Mouse (Mus musculus): Measurements from ENCODE around the gene Arl2bp. TPM values are rescaled to one million over a fixed set of nuclear protein-coding genes. Genes with fewer than 3 reads are reported as not detected.

Gene Arl2bp
- polyA plus RNA-seq, 1 experiment from 2014 or later, result 53.5 TPM

DNA sequence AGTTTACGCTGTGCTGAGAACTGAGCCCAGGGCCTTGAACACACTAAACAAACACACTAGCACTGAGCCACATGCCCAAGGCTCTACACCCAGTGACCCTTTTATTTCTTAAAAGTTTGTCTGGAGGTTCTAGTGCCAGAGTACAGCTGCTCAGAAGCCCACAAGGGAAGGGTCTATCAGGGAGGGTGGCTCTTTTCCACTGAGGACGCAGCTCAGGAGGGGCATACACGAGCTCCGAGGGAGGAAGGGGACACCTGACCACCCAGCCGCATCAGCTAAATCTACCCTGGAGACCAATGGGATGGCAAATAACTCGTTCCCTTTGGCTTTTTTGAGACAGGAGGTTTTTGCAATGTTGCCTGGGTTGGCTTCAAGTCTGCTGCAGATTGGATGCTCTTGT, 31.6 kb downstream of the Arl2bp start:
- ATAC-seq (replicated peaks; ENCODE audit: low FRiP score, low TSS enrichment, low read depth), result no peak
- Histone ChIP-seq H3K4me3 (ENCODE audit: low read depth, low read length) (no peak overlapping the region), H3K27ac (ENCODE audit: low read depth) (no peak overlapping the region), H3K36me3 (ENCODE audit: control insufficient read depth, insufficient read depth, low read length) (no peaks in the 10 kb centered on the region), H3K27me3 (replicated peaks; ENCODE audit: control insufficient read depth, insufficient read depth, low read length) (peaks cover 37% of the 10 kb centered on the region), H3K4me2 (ENCODE audit: low read length) (no peak overlapping the region), H3K4me1 (replicated peaks; ENCODE audit: control insufficient read depth, insufficient read depth, low read length) (peaks cover 4% of the 10 kb centered on the region; the same call in 1 of the 2 replicates), H3K9me3 (ENCODE audit: control insufficient read depth, low read length) (no peaks in the 10 kb centered on the region), H3K9ac (ENCODE audit: low read length) (no peak overlapping the region)
- WGBS, result 76% methylated on average over 6 of the region's 6 CpGs
- DNase-seq (ENCODE audit: low spot score), result no peak

DNA sequence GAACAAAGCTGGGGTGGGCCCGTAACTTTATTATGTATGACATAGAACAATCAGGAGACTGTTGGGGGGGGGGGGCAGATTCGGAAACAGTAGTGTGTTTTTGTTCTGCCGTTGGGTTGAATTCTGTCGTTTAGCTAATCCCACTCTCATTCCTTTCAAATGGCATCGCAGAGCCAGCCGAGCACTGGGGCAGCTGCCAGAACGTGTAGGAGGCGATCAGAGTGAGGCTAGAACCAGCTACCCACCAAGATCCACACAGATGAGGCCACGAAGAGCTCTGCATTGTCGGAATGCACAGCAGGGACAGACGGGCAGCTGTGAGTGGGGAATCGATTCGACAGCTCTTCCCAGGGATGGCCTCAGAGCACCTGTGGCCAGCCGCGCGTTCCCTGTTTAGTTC, 33.0 kb downstream of the Arl2bp start:
- H3K9me3 ChIP-seq (ENCODE audit: control insufficient read depth, low read length), result no peaks in the 10 kb centered on the region
- WGBS, result 69% methylated on average over 16 of the region's 16 CpGs
- H3K27ac ChIP-seq (ENCODE audit: low read depth), result no peak overlapping the region
- DNase-seq (ENCODE audit: low spot score) (no peak), ATAC-seq (replicated peaks; ENCODE audit: low FRiP score, low TSS enrichment, low read depth) (no peak)
- H3K4me2 ChIP-seq (ENCODE audit: low read length), result no peak overlapping the region
- no peaks in the 10 kb centered on the region for H3K36me3 ChIP-seq (ENCODE audit: control insufficient read depth, insufficient read depth, low read length)
- H3K4me1 ChIP-seq (replicated peaks; ENCODE audit: control insufficient read depth, insufficient read depth, low read length), result peaks cover 4% of the 10 kb centered on the region; the same call in 1 of the 2 replicates
- H3K4me3 ChIP-seq (ENCODE audit: low read depth, low read length), result no peak overlapping the region
- peaks cover 29% of the 10 kb centered on the region for H3K27me3 ChIP-seq (replicated peaks; ENCODE audit: control insufficient read depth, insufficient read depth, low read length)
- H3K9ac ChIP-seq (ENCODE audit: low read length), result no peak overlapping the region

DNA sequence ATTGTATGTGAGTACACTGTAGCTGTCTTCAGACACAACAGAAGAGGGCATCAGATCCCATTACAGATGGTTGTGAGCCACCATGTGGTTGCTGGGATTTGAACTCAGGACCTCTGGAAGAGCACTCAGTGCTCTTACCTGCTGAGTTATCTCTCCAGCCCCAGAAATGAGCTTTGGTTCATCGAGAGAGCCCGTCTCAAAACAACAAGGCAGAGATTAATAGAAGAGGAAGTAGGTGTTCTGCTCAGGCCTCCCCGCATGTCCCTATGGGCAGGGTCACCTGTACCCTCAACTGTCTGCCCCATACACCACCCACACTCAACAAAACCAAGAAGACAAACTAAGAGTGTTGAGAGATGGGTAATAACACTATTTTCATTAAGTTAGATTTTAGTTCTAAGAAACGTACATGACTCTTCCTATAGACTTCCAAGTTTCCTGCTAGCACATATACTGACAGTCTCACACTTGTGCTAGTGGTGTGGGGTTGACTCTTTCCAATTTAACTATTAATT, 34.1 kb downstream of the Arl2bp start:
- WGBS, result 82% methylated on average over 4 of the region's 4 CpGs
- no peak overlapping the region for H3K27ac ChIP-seq (ENCODE audit: low read depth)
- no peaks in the 10 kb centered on the region for H3K9me3 ChIP-seq (ENCODE audit: control insufficient read depth, low read length)
- no peak overlapping the region for H3K4me3 ChIP-seq (ENCODE audit: low read depth, low read length)
- H3K27me3 ChIP-seq (replicated peaks; ENCODE audit: control insufficient read depth, insufficient read depth, low read length), result peaks cover 18% of the 10 kb centered on the region
- H3K9ac ChIP-seq (ENCODE audit: low read length), result no peak overlapping the region
- H3K4me1 ChIP-seq (replicated peaks; ENCODE audit: control insufficient read depth, insufficient read depth, low read length), result peaks cover under 1% of the 10 kb centered on the region; the same call in 1 of the 2 replicates
- ATAC-seq (replicated peaks; ENCODE audit: low FRiP score, low TSS enrichment, low read depth) (no peak), DNase-seq (ENCODE audit: low spot score) (no peak)
- H3K36me3 ChIP-seq (ENCODE audit: control insufficient read depth, insufficient read depth, low read length), result no peaks in the 10 kb centered on the region
- H3K4me2 ChIP-seq (ENCODE audit: low read length), result no peak overlapping the region

DNA sequence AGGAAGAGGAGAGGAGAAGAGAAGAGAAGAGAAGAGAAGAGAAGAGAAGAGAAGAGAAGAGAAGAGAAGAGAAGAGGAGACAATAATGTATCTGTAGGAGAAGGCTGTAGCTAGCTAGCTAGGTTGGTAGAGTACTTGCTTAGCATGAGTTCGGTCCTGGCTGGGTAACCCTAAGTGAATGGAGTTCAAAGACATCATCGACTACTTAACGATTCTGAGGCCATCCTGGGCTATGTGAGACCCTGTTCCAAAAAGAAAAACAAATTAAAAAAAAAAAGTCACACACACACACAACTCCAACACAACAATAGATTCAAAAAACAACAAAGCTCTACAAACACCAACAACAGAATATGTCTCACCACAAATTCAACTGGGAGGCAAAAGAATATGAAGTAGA, 35.8 kb downstream of the Arl2bp start:
- no peaks in the 10 kb centered on the region for H3K4me1 ChIP-seq (replicated peaks; ENCODE audit: control insufficient read depth, insufficient read depth, low read length)
- 78% methylated on average over 3 of the region's 3 CpGs for WGBS
- no peak overlapping the region for H3K4me2 ChIP-seq (ENCODE audit: low read length)
- no peak overlapping the region for H3K9ac ChIP-seq (ENCODE audit: low read length)
- no peak for DNase-seq (ENCODE audit: low spot score)
- H3K4me3 ChIP-seq (ENCODE audit: low read depth, low read length), result no peak overlapping the region
- no peaks in the 10 kb centered on the region for H3K36me3 ChIP-seq (ENCODE audit: control insufficient read depth, insufficient read depth, low read length)
- ATAC-seq (replicated peaks; ENCODE audit: low FRiP score, low TSS enrichment, low read depth), result no peak
- H3K27me3 ChIP-seq (replicated peaks; ENCODE audit: control insufficient read depth, insufficient read depth, low read length), result peaks cover 1% of the 10 kb centered on the region
- no peak overlapping the region for H3K27ac ChIP-seq (ENCODE audit: low read depth)
- H3K9me3 ChIP-seq (ENCODE audit: control insufficient read depth, low read length), result no peaks in the 10 kb centered on the region

DNA sequence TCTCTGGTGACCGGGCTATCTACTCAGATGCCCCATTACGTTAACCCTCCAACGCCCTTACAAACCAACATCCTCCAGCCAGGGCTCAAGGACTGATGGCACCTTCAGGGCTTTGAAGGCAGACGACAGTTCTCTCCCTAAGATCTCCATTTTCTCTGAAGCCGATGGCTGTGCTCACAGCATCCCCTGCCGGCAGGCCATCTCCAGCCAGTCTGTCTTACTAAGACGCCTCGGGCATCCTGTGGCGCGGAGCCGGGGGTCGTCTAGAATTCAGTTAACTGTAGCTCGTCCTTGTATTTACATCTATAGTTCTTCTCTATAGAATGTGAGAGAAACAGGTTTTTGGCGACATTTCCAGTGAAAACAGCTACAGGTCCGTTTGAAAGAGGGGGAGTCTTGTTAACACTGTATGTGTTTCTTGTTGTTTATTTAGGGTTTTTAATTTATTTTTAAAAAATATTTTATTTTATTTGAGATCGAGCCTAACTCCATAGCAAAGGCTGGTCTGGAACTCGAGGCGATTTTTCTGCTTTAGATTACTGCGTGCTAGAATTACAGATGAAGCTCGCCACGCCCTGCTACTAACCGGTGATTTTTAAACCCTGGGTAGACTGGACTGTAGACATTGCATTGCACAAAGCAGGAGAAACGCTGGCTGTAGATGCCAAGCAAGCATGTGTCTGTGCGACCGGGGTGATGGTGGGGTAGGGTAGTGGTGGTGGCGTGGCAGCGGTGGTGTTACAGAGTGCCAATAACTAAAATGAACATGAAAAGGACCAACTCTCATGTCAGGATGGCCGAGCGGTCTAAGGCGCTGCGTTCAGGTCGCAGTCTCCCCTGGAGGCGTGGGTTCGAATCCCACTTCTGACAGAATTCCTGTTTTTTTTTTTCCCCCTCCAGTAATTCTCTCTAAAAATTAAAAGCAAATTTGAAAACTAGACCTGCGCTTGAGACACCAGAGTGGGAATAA, 36.7 kb downstream of the Arl2bp start:
- peak overlapping the region; percentile 52 for H3K4me3 ChIP-seq (ENCODE audit: low read depth, low read length)
- H3K36me3 ChIP-seq (ENCODE audit: control insufficient read depth, insufficient read depth, low read length), result no peaks in the 10 kb centered on the region
- H3K27ac ChIP-seq (ENCODE audit: low read depth), result no peak overlapping the region
- no peaks in the 10 kb centered on the region for H3K4me1 ChIP-seq (replicated peaks; ENCODE audit: control insufficient read depth, insufficient read depth, low read length)
- ATAC-seq (replicated peaks; ENCODE audit: low FRiP score, low TSS enrichment, low read depth), result peak; percentile 89
- peak overlapping the region; percentile 8; the same call in 1 of the 2 replicates for H3K9ac ChIP-seq (ENCODE audit: low read length)
- WGBS, result under 1% methylated on average over 35 of the region's 35 CpGs
- no peaks in the 10 kb centered on the region for H3K27me3 ChIP-seq (replicated peaks; ENCODE audit: control insufficient read depth, insufficient read depth, low read length)
- peak; percentile 88 for DNase-seq (ENCODE audit: low spot score)
- H3K4me2 ChIP-seq (ENCODE audit: low read length), result peak overlapping the region; percentile 51
- H3K9me3 ChIP-seq (ENCODE audit: control insufficient read depth, low read length), result no peaks in the 10 kb centered on the region

DNA sequence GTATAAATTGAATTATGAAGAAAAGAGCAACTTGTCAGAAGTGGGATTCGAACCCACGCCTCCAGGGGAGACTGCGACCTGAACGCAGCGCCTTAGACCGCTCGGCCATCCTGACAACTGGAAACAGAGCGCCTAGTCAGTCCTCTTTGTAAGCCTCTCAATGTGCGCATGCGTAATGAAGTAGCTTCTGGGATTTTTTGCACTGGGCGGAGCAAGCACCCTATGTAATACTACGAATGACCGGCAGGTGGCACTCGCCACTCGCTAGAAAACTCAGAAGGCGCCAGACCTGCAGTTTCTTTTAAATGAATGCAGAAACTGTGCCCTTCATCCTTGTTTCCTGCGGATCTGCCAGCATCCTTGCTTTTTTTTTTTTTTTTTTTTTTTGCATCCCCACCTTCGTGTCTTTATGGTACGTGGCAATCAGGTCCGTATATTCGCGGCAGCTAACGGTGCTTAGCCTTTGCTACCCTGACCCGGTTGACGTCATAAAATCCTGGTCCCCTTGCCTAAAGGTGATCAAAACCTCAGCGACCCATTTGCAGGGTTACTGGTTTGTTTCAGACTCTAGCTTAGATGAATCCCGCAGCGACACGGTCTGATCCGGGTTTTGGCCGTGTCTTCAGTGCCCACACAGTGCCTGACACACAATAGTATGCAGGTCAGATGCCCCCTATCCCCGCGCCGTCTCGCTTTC, 37.7 kb downstream of the Arl2bp start:
- H3K4me2 ChIP-seq (ENCODE audit: low read length), result peak overlapping the region; percentile 69
- H3K9me3 ChIP-seq (ENCODE audit: control insufficient read depth, low read length), result no peaks in the 10 kb centered on the region
- no peaks in the 10 kb centered on the region for H3K4me1 ChIP-seq (replicated peaks; ENCODE audit: control insufficient read depth, insufficient read depth, low read length)
- ATAC-seq (replicated peaks; ENCODE audit: low FRiP score, low TSS enrichment, low read depth) (peak; percentile 88), DNase-seq (ENCODE audit: low spot score) (peak; percentile 100)
- H3K36me3 ChIP-seq (ENCODE audit: control insufficient read depth, insufficient read depth, low read length), result no peaks in the 10 kb centered on the region
- H3K4me3 ChIP-seq (ENCODE audit: low read depth, low read length), result peak overlapping the region; percentile 52
- H3K9ac ChIP-seq (ENCODE audit: low read length), result peak overlapping the region; percentile 38
- no peaks in the 10 kb centered on the region for H3K27me3 ChIP-seq (replicated peaks; ENCODE audit: control insufficient read depth, insufficient read depth, low read length)
- no peak overlapping the region for H3K27ac ChIP-seq (ENCODE audit: low read depth)
- WGBS, result under 1% methylated on average over 35 of the region's 35 CpGs

DNA sequence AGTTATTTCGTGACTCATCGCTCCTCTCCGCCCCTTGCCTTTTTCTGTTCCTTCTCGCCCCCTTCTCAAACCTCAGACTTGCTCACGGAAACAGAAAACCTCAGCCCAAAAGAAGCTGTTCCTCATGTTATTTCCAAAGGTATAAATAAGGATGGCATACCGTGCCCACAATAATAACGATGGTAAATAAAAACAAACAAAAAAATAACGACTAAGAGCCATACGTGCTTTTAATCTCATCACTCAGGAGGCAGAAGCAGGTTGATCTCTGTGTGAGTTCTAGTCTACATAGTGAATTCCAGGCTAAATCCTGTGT, 38.2 kb downstream of the Arl2bp start:
- Histone ChIP-seq H3K27me3 (replicated peaks; ENCODE audit: control insufficient read depth, insufficient read depth, low read length) (no peaks in the 10 kb centered on the region), H3K27ac (ENCODE audit: low read depth) (no peak overlapping the region), H3K36me3 (ENCODE audit: control insufficient read depth, insufficient read depth, low read length) (no peaks in the 10 kb centered on the region), H3K4me3 (ENCODE audit: low read depth, low read length) (peak overlapping the region; percentile 37), H3K4me2 (ENCODE audit: low read length) (peak overlapping the region; percentile 69), H3K9me3 (ENCODE audit: control insufficient read depth, low read length) (no peaks in the 10 kb centered on the region), H3K9ac (ENCODE audit: low read length) (peak overlapping the region; percentile 38; the same call in 1 of the 2 replicates), H3K4me1 (replicated peaks; ENCODE audit: control insufficient read depth, insufficient read depth, low read length) (no peaks in the 10 kb centered on the region)
- DNase-seq (ENCODE audit: low spot score), result no peak
- WGBS, result 18% methylated on average over 9 of the region's 9 CpGs
- no peak for ATAC-seq (replicated peaks; ENCODE audit: low FRiP score, low TSS enrichment, low read depth)

DNA sequence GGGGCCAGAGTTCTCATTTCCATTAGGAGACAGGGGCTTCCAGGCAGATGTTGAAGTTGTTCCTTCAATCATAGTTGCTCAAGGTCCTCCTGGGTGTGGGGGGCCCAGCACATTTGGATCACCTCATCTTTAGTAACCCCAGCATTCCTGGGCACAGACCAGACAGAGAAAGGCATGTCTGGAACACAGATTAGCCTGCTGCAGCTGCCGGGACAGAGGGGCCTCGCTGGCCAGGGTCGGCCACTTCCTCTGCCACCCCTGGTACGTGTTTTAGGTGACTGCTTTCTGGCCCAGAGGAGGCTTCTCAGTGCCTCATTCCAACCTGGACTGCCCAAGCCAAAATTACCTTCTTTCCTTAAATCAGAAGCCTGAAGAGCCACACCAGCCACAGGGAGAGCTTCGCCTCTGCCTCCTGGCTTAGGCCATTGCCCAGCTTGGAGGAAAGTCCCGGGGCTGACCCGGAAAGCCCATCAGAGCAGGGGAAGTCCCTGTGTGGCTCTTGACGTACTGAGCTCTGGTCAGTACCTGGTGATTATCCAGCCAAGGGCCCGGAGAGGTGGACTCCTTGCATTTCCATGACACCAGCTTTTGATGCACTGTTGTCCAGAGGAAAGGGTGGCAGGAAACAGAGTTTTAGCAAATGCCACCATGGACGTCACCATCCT, 39.3 kb downstream of the Arl2bp start:
- WGBS, result 86% methylated on average over 10 of the region's 10 CpGs
- Histone ChIP-seq H3K27me3 (replicated peaks; ENCODE audit: control insufficient read depth, insufficient read depth, low read length) (no peaks in the 10 kb centered on the region), H3K27ac (ENCODE audit: low read depth) (no peak overlapping the region), H3K9me3 (ENCODE audit: control insufficient read depth, low read length) (no peaks in the 10 kb centered on the region), H3K4me1 (replicated peaks; ENCODE audit: control insufficient read depth, insufficient read depth, low read length) (no peaks in the 10 kb centered on the region), H3K36me3 (ENCODE audit: control insufficient read depth, insufficient read depth, low read length) (no peaks in the 10 kb centered on the region), H3K4me3 (ENCODE audit: low read depth, low read length) (no peak overlapping the region), H3K9ac (ENCODE audit: low read length) (no peak overlapping the region), H3K4me2 (ENCODE audit: low read length) (no peak overlapping the region)
- DNase-seq (ENCODE audit: low spot score) (no peak), ATAC-seq (replicated peaks; ENCODE audit: low FRiP score, low TSS enrichment, low read depth) (no peak)
